Mouse (Mus musculus): Measurements from ENCODE around the gene Tmem11.
"Not testable (repeated sequence)": the region's sequence is repeated elsewhere in the genome, so short reads cannot be mapped to it uniquely, and the experiment has no call there.

Tmem11 gene

DNA sequence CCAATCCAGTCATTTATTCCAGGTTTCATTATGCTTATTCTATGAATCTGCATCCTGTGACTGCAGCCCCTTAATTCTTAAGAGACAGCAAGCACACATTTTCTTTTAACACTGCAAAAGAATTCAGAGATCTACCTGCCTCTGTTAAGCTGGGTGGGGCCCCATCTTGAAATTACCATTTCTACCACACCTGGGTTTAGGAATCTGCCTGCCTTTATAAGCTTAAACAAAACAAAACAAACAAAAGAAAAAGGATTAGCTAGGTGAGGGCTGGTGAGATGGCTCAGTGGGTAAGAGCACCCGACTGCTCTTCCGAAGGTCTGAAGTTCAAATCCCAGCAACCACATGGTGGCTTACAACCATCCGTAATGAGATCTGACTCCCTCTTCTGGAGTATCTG lies 7.9 kb upstream of the Tmem11 start:
- DNase-seq (ENCODE audit: low spot score), result not testable (repeated sequence)

DNA sequence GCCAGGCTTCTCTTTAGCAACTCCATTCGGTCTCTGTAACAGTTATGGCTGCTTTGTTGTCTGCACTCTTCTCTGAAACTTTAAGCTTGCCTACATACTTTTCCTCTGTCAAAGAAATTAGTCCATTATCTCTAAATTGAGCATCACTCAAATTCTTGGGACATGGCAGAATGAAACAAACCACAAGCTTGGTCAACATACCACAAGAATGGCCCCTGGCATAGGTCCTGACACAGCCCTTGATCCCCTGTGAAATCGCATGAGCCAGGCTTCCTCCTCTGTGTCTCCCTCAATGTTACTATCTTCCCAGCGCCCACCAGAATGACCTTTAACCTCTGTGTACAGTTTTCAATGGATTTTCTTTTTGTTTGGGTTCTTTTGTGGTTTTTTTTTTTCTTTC lies 3.3 kb upstream of the Tmem11 start:
- no peak for DNase-seq (ENCODE audit: low spot score)

DNA sequence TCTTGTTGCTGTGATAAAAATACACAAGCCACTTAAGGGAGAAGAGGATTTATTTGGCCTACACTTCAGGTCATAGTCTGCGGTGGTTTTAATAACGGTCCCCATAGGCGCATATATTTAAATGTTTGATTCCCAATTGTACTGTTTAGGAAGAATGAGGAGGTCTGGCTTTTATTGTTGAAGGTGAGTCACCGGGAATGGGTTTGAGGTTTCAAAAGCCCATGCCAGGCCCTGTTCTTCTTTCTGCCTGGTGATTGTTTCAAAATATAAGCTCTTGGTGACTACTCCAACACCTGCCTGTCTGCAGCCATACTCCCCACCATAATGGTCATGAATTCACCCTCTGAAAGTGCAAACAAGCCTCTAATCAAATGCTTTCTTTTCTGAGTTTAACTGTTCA lies 1.5 kb upstream of the Tmem11 start:
- DNase-seq (ENCODE audit: low spot score), result no peak

DNA sequence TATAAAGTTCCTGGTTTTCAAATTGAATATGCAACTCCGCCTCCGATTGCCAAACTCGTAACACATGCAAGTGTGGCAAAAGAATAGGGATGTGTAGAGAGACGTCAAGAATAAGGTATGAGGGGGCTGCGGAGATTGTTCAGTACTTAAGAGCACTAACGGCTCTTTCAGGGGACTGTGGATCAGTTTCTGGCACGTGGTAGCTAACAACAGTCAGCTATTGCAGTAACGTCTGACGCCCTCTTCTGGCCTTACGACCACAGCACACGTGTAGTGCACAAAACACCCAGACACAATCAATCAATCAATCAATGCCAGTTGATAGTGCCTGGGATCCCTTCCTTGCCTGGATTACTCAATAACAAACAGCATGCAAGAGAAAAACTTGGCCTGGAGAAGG lies 351 bp upstream of the Tmem11 start:
- peak; percentile 69 for DNase-seq (ENCODE audit: low spot score)

DNA sequence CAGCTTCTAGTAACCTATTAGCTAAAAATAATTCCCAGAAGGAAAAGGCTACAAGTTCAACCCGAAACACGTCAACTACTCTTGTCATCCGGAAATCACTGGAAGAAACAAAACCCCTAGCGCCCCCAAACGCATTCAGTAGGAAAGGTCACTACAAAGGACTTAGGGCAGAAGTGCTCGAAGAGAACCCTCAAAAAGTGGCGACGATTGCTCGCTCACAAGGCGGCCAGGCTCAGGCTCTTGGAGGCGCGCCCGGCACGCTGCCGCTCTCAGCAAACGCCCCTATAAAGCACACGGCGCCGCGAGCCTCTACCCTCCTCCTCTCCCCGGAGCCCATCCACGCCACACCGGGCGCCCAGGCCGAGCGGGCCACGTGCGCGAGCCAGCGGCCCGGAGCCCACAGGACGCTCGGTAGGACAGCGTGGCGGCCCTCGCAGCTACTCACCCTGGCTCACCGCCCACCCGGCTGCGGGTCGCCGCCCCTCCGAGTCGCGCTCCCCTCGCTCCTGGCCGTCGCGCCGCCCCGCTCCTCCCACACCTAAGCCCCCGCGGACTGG lies 938 bp downstream of the Tmem11 start:
- DNase-seq (ENCODE audit: low spot score), result peak; percentile 79

DNA sequence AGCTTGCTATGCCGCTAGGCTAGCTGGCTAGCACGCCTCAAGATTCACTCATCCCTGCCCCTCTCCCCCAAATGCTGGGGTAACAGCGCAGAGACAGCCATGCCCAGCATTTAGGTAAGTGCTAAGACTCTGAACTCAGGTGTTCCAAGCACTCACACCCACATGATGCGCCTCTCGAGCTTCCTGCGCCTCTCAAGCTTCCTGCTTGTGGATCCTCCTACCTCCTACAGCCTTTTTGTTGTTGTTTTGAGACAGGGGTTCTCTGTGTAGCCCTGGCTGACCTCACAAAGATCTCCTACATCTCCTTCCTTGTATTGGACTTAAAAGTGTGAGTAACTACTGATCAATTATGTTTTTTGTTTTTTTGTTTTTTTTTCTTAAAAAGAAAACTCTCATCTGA lies 6.0 kb downstream of the Tmem11 start:
- DNase-seq (ENCODE audit: low spot score), result no peak

DNA sequence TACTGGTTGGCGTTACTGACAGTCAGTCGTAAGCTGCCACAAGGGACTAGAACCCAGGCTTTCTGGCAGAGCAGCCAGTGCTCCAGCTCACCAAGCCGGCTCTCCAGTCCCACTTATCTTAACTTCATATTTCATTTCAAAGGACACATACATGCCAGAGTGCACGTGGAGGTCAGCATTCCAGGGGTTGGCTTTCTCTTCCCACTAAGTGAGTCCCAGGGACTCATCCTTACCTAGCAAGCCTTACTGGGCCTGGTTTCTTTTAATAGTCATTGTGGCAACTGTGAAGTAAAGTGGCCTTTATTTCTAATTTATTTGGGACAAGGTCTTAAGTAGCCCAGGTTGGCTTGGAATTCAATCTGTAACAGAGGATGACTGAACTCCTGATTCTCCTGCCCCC lies 7.7 kb downstream of the Tmem11 start:
- no peak for DNase-seq (ENCODE audit: low spot score)

DNA sequence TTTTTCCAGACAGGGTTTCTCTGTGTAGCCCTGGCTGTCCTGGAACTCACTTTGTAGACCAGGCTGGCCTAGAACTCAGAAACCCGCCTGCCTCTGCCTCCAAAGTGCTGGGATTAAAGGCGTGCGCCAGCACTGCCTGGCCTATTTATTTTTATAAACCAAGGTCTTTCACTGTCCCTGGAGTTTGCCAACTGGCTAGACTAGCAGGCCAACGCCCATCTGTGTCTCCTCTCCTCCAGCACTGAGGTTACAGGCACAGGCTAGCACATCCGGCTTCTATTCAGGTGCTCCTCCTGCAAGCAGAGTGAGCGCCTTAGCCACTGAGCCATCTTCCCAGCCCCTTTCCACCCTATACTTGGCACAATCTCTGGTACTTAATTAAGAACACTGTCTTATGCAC lies 9.6 kb downstream of the Tmem11 start:
- not testable (repeated sequence) for DNase-seq (ENCODE audit: low spot score)

DNA sequence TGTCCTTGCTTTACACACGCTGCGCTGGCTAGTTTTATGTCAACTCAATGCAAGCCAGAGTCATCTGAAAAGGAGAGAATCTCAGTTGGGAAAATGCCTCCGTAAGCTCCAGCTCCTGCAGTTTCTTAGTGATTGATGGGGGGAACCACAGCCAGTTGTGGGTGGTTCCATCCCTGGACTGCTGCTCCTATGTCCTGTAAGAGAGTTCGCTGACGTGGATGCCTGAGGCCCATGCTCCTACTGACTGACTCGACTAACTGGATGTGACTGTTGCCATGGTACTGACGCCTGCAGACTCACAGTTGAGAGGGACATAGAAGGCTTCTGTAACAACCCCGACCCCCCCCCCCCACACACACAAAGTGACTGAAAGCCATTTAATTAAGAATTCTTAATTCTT lies 11.2 kb downstream of the Tmem11 start:
- no peak for DNase-seq (ENCODE audit: low spot score)

DNA sequence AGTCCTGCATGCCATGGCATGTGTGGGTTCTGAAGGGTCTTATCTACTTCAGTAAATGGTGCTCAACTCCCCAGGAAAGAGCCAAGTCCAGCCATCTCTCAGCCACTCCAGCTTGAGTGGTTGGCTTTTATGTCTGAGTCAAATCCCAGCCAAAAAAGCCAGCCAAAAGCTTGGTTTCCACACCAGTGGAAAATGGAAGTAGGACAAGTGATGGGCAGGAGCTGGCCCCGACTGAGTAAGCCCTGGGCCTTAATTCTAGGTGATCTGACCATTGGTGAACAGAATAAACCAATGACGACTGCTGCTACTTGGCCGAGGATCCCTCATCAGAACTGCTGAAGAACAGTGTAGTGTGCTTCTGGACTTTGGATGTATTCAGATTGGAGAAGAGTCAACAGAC lies 11.6 kb downstream of the Tmem11 start:
- no peak for DNase-seq (ENCODE audit: low spot score)

DNA sequence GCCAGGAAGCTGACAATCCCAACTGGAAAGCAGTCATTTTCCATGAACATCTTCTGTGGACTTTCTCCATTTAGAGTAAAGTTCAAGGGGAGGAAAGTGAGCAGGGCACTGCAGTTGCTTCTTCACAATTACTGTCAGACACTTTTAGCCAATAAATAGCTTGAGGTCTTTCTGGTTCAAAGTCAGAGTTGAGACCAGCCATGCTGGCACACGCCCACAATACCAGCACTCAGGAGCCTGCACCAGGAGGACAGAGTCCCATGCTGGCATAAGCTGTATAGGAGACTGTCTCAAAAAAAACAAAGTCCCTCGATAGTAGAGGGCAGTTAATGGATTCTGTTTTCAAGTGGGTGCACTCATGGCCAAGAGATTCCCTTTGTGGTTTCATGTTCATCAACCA lies 13.1 kb downstream of the Tmem11 start:
- no peak for DNase-seq (ENCODE audit: low spot score)

DNA sequence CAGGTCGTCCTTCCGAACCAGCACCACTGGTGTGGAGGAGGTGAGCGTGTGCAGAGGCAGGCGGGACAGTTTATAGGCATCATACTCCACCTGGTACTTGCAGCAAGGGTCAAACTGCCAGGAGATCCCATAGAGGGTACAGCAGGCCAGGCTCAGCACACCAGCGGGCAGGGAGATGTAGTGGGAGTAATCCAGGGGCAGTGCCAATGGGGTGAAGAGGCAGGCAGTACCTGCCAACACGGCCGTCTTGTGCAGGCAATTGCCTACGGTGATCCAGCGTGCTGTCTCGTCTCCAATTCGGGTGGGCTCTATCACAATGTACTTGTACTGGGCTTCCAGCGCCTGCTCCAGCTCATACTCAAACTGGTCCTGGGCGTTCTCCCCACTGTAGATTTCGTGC lies 14.2 kb downstream of the Tmem11 start:
- no peak for DNase-seq (ENCODE audit: low spot score)

DNA sequence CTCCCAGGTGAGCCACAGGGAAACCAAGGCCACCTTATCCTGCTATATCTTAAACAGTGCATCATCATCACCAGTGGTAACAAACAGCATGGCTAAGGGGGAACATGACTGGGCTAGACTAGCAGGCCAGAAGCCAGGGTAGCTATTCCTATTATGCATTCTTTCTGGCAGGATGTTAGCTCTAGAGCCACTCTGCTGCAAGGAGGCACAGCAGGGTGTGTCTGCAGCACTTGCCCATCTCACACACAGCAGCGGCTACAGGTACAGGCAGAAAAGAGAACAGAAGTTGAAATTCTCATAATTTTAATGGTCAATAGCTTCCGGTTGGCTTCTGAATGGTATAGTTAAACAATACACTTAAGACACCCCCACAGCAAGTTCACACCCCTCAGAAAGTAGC lies 14.9 kb downstream of the Tmem11 start:
- no peak for DNase-seq (ENCODE audit: low spot score)

DNA sequence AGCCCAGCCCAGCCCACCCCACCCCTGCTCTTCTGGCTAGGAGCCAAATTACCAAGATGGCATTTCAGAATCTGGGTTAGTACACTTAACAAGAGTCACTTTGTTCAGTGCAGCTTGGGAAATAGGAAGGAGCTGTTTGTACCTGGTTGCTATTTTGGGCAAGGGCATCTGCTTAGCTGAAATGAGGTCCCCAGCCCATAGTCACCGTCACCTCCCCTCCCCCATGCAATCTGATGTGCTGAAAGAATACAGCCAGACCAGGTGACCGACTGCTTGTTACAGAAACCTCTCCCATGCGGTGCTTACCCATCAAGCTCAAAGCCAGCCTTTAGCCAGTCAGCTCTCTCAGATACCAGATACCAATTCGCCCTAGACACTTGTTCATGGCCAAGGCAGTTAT lies 15.9 kb downstream of the Tmem11 start:
- DNase-seq (ENCODE audit: low spot score), result no peak

DNA sequence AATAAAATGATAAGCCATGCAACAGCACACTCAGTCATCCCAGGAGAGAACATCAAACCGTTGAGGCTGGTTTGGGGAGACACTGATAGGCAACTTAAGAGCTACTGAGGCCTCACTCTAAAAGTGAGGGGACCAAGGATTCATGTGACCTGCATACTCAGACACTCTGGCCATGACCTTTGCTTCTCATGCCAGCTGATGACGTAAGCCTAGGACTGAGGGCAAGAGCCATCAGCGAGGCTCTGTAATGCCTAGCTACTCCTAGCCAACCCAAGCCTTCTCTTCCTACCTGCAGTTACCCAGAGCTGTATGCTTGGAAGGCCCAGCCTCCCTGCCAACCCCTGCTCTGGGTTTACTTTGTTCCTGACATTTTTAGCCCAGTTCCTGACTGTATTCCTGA lies 17.1 kb downstream of the Tmem11 start:
- no peak for DNase-seq (ENCODE audit: low spot score)

DNA sequence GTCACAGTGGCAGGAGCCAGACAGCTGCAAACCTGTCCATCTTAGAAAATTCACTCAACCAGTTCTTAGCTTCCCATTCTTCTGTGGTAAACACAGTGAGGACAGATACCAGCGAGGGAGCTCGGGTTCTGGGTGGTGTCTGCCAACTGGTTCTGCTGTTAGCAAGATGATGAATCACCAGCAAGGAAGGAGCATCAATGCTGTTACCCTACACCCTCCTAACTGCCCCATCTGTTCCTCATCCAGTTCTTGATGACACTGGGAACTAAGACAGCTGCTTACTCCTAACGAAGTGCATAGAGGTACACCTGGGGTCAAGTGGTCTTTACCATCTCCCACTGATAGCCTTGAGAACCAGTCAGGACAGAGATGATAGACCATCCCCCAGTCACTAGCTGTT lies 22.5 kb downstream of the Tmem11 start:
- DNase-seq (ENCODE audit: low spot score), result no peak

DNA sequence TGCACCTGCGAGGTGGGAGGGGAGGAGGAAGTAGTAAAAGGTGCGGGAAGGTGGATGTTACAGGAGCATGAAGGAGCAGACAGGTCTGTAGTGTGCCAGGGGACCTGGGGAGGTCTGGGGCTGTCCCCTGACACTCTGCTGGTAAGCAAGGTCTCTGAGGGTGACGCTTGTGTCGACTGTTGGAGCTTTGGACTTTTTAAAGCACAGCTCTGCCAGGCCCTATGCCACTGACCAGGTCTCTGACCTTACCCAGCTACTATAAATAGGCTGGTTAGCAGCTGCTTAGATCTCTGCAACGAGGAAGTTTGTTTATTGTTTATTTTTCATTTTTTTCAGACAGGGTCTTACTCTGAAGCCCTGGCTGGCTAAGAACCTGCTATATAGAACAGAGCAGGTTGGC lies 33.7 kb downstream of the Tmem11 start:
- DNase-seq (ENCODE audit: low spot score), result no peak

DNA sequence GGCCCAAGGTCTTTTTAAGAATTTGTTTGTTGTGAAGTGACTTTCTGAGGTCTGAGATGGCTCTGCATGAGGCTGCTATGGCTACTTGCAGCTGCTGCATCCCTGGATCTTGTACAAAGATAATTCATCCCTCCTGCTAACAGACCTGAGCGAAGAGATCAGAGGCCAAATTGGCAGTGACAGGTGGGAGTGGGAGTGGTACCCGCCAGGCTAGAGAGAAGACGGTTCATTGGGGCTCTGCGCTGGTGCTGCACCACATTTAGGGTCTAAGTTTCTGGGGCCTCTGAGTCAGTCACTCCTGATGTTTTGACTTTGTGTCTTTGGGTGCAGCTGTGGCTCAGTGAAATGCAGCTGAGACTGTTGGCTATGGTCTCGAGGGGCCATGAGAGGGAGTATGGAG lies 35.7 kb downstream of the Tmem11 start:
- DNase-seq (ENCODE audit: low spot score), result no peak

DNA sequence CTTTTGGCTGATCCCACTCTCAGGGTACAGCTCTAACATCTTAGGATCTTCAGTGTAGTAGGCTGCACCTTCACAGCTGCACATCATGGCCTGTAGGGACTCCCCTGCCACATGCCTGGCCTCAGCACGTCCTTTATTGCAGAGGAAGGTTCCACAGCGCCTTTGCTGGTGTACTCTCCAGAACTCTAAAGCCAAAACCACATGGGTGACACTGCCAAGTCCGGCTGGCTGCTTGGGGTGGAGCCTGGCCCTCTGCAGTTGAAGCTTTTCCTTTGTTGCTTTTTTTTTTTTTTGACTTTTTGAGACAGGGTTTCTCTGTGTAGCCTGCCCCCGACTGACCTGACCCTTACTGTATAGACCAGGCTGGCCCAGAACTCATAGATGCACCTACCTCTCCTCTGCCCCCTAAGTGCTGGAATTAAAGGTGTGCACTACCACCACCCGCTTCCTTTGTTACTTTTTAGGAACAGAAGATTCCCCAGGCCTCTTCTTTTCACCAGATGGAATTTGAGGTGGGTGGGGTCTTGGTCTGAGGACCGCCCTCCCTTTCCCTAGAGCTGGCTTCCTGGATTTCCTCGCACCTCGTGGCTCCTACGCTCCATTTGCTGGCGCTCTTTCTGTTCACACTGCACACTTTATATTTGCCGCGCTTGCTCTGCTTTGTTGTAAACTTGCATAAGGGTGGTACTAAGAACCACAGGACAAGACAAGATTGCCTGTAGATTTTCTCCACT lies 37.4 kb downstream of the Tmem11 start:
- no peak for DNase-seq (ENCODE audit: low spot score)

DNA sequence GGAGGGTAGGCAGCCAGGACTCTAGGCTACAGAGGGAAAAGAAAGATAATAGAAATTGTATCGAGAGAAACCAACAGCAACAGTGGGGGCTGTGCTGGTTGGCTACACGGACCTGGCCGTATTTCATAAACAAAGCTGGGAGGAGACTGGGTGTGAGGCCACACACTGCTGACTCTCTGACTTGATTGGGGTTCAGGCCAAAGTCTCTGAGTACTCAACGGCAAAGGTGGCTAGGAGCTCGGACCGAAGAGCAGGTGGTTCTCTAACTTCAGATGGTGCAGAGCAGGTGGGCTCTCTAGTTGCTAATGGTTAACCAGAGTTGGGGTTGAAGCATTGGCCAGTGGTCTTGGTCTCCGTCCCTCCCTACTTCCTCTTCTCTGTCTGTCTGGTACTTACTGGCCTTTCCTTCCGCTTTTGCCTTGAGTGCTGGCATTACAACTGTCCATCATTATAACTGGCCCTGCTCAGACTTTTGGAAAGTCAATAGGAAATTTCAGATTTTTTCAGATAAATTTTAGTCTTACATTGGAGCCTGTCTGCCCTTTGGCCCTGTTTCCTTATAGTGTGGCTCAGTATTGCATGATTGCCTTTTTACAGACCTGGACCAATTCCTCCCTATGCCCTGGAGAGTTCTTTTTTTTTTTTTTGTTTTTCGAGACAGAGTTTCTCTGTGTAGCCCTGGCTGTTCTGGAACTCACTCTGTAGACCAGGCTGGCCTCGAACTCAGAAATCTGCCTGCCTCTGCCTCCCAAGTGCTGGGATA lies 41.2 kb downstream of the Tmem11 start:
- no peak for DNase-seq (ENCODE audit: low spot score)

DNA sequence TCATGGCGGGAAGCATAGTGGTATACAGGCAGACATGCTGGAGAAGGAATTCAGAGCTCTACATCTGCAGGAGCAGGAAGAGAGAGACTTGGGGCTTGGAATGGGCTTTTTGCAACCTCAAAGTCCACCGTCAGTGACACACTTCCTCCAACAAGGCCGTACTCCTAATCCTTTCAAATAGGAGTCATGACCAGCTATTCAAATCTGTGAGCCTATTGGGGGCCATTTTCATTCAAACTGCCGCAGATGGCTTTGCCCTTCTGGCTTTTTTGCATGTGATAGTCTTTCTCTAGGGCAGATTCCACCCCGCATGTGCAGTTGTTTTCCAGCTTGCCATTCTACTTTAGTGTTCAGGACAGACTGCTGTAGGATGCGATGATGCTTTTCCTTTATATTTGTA lies 42.2 kb downstream of the Tmem11 start:
- no peak for DNase-seq (ENCODE audit: low spot score)

DNA sequence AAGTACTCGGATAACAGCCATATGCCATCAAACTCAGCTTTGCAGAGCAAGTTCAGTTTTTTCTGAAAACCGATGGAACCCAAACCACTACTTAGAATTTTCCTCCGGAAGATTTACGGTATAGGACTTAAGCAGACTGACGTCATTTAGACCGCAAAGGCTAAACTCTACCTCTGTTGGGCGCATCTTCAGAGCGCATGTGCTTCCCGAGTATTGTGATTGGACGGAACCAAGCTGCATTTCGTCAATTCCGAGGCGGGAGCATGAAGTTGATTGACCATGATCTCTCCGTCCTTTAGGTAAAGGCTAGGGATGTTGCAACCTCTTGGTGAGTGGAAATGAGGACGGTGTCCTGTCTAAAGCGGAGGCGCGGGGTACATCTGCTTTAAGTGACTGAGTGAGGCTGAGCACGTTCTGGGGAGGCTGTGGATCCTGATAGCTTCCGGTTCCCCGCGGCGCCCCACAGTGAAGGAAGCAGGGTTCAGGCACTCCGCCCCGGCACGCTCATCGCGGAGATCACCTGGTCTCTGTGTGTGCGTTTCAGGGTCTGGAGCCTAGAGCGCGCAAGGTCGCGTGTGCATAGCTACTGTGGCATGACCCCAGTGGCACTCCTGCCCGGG lies 48.5 kb downstream of the Tmem11 start, which contains the start of gene Dhrs7b:
TSS of gene Dhrs7b (plus strand) at position 199 of the 620 bp plus-strand sequence.
- DNase-seq (ENCODE audit: low spot score), result peak; percentile 77

DNA sequence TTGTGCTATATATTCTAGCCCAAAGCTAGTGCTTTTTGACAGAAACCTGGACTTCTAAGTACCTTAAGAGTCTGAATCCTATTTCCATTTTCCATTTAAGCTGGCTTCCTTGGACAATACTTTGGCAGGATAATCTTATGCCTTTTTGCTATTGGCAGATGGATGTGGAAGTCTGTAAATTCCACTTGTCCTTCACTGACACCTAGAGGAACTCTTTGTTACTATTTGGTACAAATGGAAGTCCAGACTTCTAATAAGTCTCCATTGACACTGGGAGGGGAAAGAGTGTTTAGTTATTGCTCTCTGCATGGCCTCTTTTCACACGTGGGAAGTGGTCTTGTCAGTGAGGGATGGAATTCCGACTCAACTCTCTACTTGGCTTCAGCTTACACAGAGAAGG lies 50.2 kb downstream of the Tmem11 start:
- DNase-seq (ENCODE audit: low spot score), result no peak

Measured in testis, postnatal 10 days (tissue).